Mouse (Mus musculus) central nervous system, embryonic 14 days (tissue): ENCODE data around the gene Gm10721. TPM values are rescaled to one million over a fixed set of nuclear protein-coding genes. Genes with fewer than 3 reads are reported as not detected.

Source experiments
- polyA plus RNA-seq: library from polyadenylated mRNA; depleted of rRNA; stranded (reverse); fragments of >200 nt; gene quantifications from 2 replicates; pipeline ENCODE4 v1.2.3, GENCODE M21; 2012; rRNA removed

Gm10721 gene
- 0.22 TPM in 1 of 2 replicates, not detected in the other for polyA plus RNA-seq

GRCm38 (mm10) chr9:3012733-3013279 lies at the start of gene Gm10721:
Gene Gm10721, plus strand, starts transcription at chr9:3013140.

GRCm38 (mm10) chr9:3000445-3000972 lies 12.4 kb upstream of the Gm10721 start, which contains the start of gene Gm10722:
Gene Gm10722, plus strand, starts transcription at chr9:3000922.

GRCm38 (mm10) chr9:3002794-3003396 lies 10.0 kb upstream of the Gm10721 start, which contains the start of gene Gm11168:
Gene Gm11168, plus strand, starts transcription at chr9:3003346.

GRCm38 (mm10) chr9:3015354-3015753 lies 2.4 kb downstream of the Gm10721 start, which contains the start of gene Gm10720:
Gene Gm10720, plus strand, starts transcription at chr9:3015654.

GRCm38 (mm10) chr9:3017108-3017507 lies 4.2 kb downstream of the Gm10721 start, which contains the start of gene Gm10719:
Gene Gm10719, plus strand, starts transcription at chr9:3017408.

GRCm38 (mm10) chr9:3023312-3023984 lies 10.5 kb downstream of the Gm10721 start, which contains the start of gene Gm10718:
Gene Gm10718, plus strand, starts transcription at chr9:3023547.

GRCm38 (mm10) chr9:3024912-3025467 lies 12.1 kb downstream of the Gm10721 start, which contains the start of gene Gm10717:
Gene Gm10717, plus strand, starts transcription at chr9:3025417.

GRCm38 (mm10) chr9:3034299-3034698 lies 21.4 kb downstream of the Gm10721 start, which contains the start of gene Gm17535:
Gene Gm17535, plus strand, starts transcription at chr9:3034599.

GRCm38 (mm10) chr9:3036577-3036976 lies 23.6 kb downstream of the Gm10721 start, which contains the start of gene Gm10715:
Gene Gm10715, plus strand, starts transcription at chr9:3036877.

Other genes with a start within 250 kb of the Gm10721 start
- gene Gm10722, start 12.2 kb upstream of the Gm10721 start, polyA plus RNA-seq: not detected in 2 replicates
- not detected in 2 replicates for gene Gm11168, start 9.8 kb upstream of the Gm10721 start, polyA plus RNA-seq
- not detected in 2 replicates for gene Gm10720, start 2.5 kb downstream of the Gm10721 start, polyA plus RNA-seq
- gene Gm10719, start 4.3 kb downstream of the Gm10721 start, polyA plus RNA-seq: 0.25 and 0.35 TPM in 2 replicates
- gene Gm10718, start 10.4 kb downstream of the Gm10721 start, polyA plus RNA-seq: 0.38 and 0.44 TPM in 2 replicates
- 0.11 TPM in 1 of 2 replicates, not detected in the other for gene Gm10717, start 12.3 kb downstream of the Gm10721 start, polyA plus RNA-seq
- not detected in 2 replicates for gene Gm17535, start 21.5 kb downstream of the Gm10721 start, polyA plus RNA-seq
- not detected in 2 replicates for gene Gm10715, start 23.7 kb downstream of the Gm10721 start, polyA plus RNA-seq